Mouse (Mus musculus): ENCODE results near the gene Pnkp.

Pnkp gene

GRCm38 (mm10) chr7:44852259-44853027 is 4.5 kb upstream of the Pnkp start:
- DNase-seq (ENCODE audit: inconsistent age in 2 of 2, low spot score in 1 of 2): peak; percentile 55 to 56

DNA sequence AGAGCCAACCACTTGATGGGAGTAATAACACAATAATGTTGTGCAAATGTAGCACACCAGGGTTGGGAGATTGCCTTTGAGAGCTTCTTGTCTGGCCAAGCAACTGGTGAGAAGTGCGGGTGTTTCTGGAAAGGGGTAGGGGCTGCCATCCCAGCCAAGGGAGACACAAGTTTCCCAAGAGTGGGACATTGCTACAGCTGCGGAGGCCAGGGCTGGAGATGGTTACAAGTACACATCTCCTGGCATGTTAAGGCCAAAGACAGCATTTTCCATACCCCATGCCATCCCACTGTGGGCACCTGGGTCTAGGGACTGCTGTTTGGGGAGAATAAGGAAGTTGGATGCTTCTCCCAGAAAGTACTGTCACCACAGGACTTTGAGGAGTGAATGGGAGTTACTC is 3.9 kb upstream of the Pnkp start:
- peak in 1 of 2 experiments; percentile 62 for DNase-seq (ENCODE audit: inconsistent age in 2 of 2, low spot score in 1 of 2)

DNA sequence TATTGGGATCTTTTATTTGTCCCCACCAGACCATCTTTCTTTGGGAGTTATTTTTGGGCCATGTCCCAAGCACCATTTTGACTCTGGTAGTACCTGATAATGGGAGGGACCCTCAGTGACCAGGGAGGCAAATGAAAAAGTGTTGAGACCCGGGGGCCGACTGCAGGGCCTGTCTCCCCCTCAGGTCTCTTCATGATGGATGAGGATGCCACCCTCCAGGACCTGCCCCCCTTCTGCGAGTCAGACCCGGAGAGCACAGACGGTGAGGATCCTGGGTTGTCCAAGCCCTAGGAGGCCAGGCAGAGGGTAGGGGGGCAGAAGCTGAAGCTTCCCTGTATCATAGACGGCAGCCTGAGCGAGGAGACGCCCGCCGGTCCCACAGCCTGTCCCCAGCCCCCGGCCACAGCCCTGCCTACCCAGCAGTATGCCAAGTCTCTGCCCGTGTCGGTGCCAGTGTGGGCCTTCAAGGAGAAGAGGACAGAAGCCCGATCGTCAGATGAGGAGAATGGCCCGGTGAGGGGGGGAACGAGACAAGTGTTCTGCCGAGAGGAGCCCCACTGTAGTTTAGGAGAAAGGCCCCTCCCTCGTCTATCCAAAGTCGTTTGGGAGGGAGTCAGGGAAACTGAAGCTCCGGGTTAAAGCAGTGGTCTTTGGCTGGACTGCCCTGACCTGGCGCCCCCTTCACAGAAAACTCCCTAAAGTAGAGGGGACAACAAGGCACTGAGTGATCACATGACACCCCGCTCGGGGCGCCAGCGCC is 3.2 kb upstream of the Pnkp start:
- DNase-seq (ENCODE audit: inconsistent age in 2 of 2, low spot score in 1 of 2): no peak

GRCm38 (mm10) chr7:44854356-44855031 is 2.4 kb upstream of the Pnkp start:
- peak; percentile 95 to 98 for DNase-seq (ENCODE audit: inconsistent age in 2 of 2, low spot score in 1 of 2)

- DNase-seq (ENCODE audit: inconsistent age in 2 of 2, low spot score in 1 of 2): no peak
Observed at GRCm38 (mm10) chr7:44855036-44855435, 1.9 kb upstream of the Pnkp start.

- DNase-seq (ENCODE audit: inconsistent age in 2 of 2, low spot score in 1 of 2): no peak
Observed at GRCm38 (mm10) chr7:44856265-44856916, 548 bp upstream of the Pnkp start.

GRCm38 (mm10) chr7:44857905-44858304 is 966 bp downstream of the Pnkp start:
- DNase-seq (ENCODE audit: inconsistent age in 2 of 2, low spot score in 1 of 2): peak; percentile 62 to 83

DNA sequence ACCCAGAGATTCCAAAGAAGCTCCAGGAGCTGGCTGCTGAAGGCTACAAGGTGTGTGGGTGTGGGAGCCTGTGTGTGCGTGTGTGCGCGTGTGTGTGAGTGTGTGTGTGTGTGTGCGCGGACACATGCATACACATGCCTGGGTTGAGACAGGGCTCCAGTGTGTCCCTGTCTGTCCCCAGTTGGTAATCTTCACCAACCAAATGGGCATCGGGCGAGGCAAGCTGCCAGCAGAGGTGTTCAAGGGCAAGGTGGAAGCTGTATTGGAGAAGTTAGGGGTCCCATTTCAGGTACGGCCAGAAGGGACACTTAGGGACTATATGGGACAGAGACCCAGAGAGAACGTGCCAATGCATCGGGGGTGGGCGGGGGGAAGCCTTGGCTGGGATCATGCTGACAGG is 3.0 kb downstream of the Pnkp start:
- DNase-seq (ENCODE audit: inconsistent age in 2 of 2, low spot score in 1 of 2): no peak

DNA sequence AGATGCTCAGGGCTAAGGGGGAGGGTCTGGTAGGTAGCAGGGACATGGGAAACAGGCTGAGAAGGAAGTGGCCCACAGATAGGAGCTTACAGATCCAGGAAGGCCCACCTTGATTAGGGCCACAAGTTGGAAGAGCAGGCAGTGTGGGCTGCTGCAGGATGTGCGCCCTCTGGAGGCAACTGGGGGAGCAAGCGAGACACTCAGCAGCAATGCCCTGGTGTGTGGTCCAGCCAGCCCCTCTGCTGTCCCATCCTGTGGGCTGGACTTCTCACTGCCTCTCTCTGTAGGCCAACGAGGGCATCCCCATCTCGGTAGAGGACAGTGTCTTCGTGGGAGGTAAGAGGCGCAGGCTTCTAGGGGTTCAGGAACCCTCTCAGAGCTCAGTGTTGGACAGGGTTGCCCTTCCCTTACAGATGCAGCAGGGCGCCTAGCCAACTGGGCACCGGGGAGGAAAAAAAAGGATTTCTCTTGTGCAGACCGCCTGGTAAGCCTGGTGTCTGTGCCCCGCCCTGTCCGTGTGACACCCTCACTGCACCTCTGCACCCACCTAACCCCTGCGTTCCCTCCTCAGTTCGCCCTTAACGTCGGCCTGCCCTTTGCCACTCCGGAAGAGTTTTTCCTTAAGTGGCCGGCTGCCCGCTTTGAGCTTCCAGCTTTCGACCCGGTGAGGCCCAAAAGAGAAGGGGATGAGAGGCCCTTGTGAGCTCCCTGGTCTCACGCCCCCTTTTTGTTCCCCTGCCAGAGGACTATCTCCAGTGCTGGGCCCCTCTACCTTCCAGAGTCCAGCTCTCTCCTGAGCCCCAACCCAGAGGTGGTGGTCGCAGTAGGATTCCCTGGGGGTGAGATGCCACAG is 3.9 kb downstream of the Pnkp start:
- peak; percentile 75 to 91 for DNase-seq (ENCODE audit: inconsistent age in 2 of 2, low spot score in 1 of 2)

DNA sequence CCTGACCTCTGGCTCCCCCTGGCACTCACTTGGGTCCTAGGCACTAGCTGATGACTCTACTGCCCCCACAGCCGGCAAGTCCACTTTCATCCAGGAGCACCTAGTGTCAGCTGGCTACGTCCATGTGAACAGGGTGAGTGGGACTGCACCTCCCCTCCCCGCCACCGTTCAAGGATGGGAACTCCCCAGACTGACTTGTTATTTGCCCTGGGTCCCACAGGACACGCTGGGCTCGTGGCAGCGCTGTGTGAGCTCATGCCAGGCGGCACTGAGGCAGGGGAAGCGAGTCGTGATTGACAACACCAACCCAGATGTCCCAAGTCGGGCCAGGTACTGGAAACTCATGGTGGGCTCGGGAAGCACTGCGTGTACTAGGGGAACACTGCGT is 4.5 kb downstream of the Pnkp start:
- peak; percentile 47 to 65 for DNase-seq (ENCODE audit: inconsistent age in 2 of 2, low spot score in 1 of 2)

GRCm38 (mm10) chr7:44862434-44862833 is 5.5 kb downstream of the Pnkp start:
- DNase-seq (ENCODE audit: inconsistent age in 2 of 2, low spot score in 1 of 2): peak; percentile 54 to 76

DNA sequence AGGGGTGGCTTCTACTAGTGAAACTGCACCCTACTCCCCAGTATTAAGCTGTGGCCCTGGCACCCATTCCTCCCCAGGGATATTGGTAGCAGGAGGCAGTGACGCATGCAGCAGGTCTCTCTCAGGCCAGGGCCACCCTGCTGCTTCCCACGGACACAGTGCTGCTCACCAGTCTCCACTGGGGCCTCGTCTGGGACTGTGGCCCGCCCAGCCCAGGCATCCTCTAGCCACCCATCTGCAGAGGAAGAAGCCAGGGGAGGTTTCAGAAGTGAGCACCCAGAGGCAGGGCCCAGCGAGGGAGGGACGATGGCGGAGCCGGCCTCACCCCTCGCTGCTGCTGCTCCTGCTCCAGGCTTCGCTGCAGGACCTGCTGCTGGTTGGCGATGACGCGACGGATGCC is 6.3 kb downstream of the Pnkp start:
- peak in 1 of 2 experiments; percentile 63 for DNase-seq (ENCODE audit: inconsistent age in 2 of 2, low spot score in 1 of 2)

GRCm38 (mm10) chr7:44863982-44864494 is 7.1 kb downstream of the Pnkp start:
- DNase-seq (ENCODE audit: inconsistent age in 2 of 2, low spot score in 1 of 2): no peak

DNA sequence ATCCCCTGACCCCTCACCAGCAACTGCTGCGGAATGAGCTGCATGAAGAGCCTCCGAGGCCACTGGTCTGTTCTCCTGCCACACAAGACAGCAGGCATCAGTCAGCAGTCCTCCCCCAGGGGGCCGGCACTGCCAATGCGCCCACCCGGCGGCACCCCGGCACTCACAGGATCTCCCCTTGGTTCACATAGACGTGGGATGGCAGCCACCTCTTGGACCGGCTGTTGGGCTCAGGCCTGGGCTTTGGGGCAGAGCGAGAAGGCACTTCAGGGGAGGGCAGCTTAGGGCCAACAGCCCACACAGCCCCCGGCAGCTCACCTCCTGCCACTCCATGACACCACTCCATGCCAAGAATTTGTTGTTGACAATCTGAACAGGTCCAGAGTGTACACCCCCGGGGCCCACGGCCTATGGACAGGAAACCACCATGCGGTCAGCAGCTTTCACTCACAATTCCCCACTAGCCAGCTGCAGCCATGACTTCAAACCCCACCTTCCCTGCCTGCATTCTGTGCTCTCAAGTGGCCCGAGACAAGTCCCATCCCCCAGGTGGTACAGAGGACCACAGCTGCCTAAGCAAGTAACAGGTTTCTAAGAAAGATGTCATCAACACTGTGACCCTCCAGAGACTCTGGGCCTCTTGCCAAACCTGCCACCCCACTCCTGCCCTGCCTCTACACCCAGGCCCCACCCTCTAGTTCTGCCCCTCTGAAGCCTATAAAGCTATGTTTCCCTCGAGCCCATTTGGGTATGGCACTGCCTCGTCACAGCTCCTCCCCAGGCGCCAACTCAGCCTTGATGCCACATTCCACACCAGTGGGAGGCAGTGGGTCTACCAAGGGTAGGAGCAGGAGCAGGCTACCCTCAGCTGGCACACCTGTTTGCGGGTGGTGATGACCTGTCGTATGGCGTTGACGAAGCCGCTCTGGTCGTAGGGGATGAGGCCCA is 7.9 kb downstream of the Pnkp start:
- peak; percentile 55 to 69 for DNase-seq (ENCODE audit: inconsistent age in 2 of 2, low spot score in 1 of 2)

DNA sequence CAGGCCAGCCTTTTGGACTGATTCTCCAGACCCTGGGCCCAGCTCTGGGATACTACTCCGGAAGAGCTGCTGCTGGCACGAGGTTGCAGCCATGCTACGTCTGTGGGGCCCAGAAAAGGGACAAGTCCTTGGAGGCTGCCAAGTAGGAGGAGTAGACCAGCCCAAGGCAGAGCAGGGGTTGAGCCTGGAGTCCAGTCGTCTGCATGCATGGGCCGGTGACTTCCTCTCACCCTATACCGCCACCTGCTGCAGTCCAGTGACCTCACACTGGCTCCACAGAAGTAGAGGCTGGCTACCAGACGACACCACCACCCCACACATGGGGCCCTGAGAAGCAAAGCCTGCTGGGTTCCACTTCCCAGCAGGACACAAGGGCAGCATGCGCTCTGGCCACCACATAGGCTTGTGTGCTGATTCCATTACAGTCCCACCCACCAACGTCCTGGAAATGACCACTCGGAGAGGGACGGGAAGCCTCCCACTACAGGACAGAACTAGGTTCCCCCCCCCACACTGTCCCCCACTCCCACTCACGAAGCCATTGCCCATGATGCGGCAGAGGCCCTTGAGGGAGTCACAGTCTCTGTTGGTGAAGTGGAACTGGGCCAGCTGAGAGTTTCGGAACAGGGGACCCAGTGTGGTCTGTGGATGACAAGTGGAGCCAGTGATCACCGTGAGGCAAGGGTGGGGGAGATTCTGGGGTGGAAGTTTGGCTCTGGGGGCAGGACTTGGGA is 9.5 kb downstream of the Pnkp start:
- DNase-seq (ENCODE audit: inconsistent age in 2 of 2, low spot score in 1 of 2): peak; percentile 91 to 95

GRCm38 (mm10) chr7:44867010-44867702 is 10.2 kb downstream of the Pnkp start:
- peak; percentile 55 to 79 for DNase-seq (ENCODE audit: inconsistent age in 2 of 2, low spot score in 1 of 2)

DNA sequence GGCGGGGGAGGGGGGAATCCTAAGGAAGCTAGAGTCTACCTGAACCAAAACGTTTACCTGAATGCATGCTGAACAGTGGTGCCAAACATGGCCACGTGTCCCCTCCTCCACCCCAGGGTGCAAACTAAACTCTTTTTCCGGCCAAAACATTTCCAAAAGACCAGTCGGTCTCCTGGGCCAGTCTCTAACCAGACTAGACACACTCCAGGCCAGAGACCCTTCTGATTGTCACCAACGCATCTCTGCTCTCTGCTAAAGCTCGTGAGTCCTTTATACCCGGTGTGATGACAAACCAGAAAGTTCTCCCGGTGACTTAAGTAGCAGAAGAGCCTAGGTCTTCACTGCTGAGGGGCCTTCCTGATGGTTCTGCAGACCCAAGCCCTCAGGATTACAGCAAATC is 10.9 kb downstream of the Pnkp start:
- peak in 1 of 2 experiments; percentile 73 for DNase-seq (ENCODE audit: inconsistent age in 2 of 2, low spot score in 1 of 2)

GRCm38 (mm10) chr7:44868465-44868864 is 11.5 kb downstream of the Pnkp start:
- DNase-seq (ENCODE audit: inconsistent age in 2 of 2, low spot score in 1 of 2): peak; percentile 50 to 68

Measured in adrenal gland, adult (tissue).